Mouse (Mus musculus) forebrain, embryonic 12.5 days (tissue): ENCODE data around the gene Fermt3. TPM values are rescaled to one million over a fixed set of nuclear protein-coding genes. Genes with fewer than 3 reads are reported as not detected.

Source experiments
- ATAC-seq: fragments of 200-750 bp; cut with Nextera tagmentation; 2 replicates; pipeline ENCODE4 v1.8.0; 2017; ENCODE audit warnings: moderate TSS enrichment; ENCODE audit not compliant: low FRiP score
- H3K27ac ChIP-seq: fragments of 300-500 bp; sonication (generic); 2 replicates; pipeline ENCODE4 v1.5.1; 2016; ENCODE audit warnings: mild to moderate bottlenecking
- H3K27me3 ChIP-seq: fragments of 300-500 bp; sonication (generic); 2 replicates; pipeline ENCODE4 v1.6.1; 2016; ENCODE audit warnings: mild to moderate bottlenecking
- H3K36me3 ChIP-seq: fragments of 300-500 bp; sonication (generic); replicated peaks from 2 replicates; pipeline ENCODE4 v1.6.1; 2016; ENCODE audit warnings: mild to moderate bottlenecking
- H3K4me1 ChIP-seq: fragments of 300-500 bp; sonication (generic); 2 replicates; pipeline ENCODE4 v1.6.1; 2016
- H3K4me2 ChIP-seq: fragments of 300-500 bp; sonication (generic); 2 replicates; pipeline ENCODE4 v1.6.1; 2016; ENCODE audit warnings: mild to moderate bottlenecking, moderate library complexity
- H3K4me3 ChIP-seq: fragments of 300-500 bp; sonication (generic); replicated peaks from 2 replicates; pipeline ENCODE4 v1.5.1; 2016; ENCODE audit warnings: mild to moderate bottlenecking
- H3K9ac ChIP-seq: fragments of 300-500 bp; sonication (generic); 2 replicates; pipeline ENCODE4 v1.6.1; 2016; ENCODE audit warnings: mild to moderate bottlenecking
- H3K9me3 ChIP-seq: fragments of 300-500 bp; sonication (generic); 2 replicates; pipeline ENCODE4 v1.6.1; 2016
- WGBS: fragments of 180-500 bp; shearing (Covaris S2); methylation state at CpG from one replicate; pipeline ENCODE4 v1.1.7; 2016; 5-methylcytosine and 5-hydroxymethylcytosine counted together
- polyA plus RNA-seq: library from polyadenylated mRNA; unstranded; fragments of >200 nt; fragmentation: Nextera tagmentation; extraction: Ambion mirVana; gene quantifications from 2 replicates; pipeline ENCODE4 v1.2.1, GENCODE M21; 2016

The Fermt3 gene
- polyA plus RNA-seq, 1 experiment from 2014 or later: 5.1 TPM

DNA sequence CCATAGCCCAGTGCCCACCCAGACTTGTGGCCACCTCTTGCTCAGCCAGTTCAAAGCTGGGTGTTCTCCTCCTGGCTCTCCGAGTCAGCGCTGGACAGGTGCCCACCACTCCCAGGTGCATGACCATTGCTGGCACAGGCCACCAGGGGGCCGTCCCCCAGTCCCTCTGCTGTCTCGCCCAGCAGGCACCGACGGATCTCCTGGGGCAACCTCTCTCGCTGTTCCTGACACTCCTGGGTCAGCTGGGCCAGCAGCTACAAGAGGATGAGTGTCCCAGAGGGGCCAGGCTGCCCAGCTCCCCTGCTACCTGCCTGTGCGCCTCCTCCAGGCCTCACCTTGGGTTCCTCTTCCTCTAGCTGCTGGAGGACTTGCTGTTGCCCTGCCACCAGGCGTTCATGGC, 65.2 kb downstream of the Fermt3 start:
- peaks cover 18% of the 10 kb centered on the region for H3K4me1 ChIP-seq
- H3K4me2 ChIP-seq: no peak overlapping the region
- H3K9me3 ChIP-seq: no peaks in the 10 kb centered on the region
- WGBS: 54% methylated on average over 9 of the region's 9 CpGs
- H3K36me3 ChIP-seq: peaks cover 26% of the 10 kb centered on the region
- no peak overlapping the region for H3K9ac ChIP-seq
- H3K27ac ChIP-seq: no peak overlapping the region
- ATAC-seq: no peak
- H3K4me3 ChIP-seq: no peak overlapping the region
- no peaks in the 10 kb centered on the region for H3K27me3 ChIP-seq

- peaks cover 18% of the 10 kb centered on the region for H3K4me1 ChIP-seq
- peak overlapping the region; percentile 60 for H3K4me3 ChIP-seq
- peak overlapping the region; percentile 77 for H3K9ac ChIP-seq
- H3K36me3 ChIP-seq: peaks cover 19% of the 10 kb centered on the region
- H3K4me2 ChIP-seq: peak overlapping the region; percentile 98
- no peaks in the 10 kb centered on the region for H3K9me3 ChIP-seq
- peak overlapping the region; percentile 10; the same call in 1 of the 2 replicates for H3K27ac ChIP-seq
- no peak for ATAC-seq
- WGBS: 40% methylated on average over 3 of the region's 3 CpGs
- no peaks in the 10 kb centered on the region for H3K27me3 ChIP-seq
Observed at GRCm38 (mm10) chr19:6952712-6953037, 66.6 kb downstream of the Fermt3 start.

DNA sequence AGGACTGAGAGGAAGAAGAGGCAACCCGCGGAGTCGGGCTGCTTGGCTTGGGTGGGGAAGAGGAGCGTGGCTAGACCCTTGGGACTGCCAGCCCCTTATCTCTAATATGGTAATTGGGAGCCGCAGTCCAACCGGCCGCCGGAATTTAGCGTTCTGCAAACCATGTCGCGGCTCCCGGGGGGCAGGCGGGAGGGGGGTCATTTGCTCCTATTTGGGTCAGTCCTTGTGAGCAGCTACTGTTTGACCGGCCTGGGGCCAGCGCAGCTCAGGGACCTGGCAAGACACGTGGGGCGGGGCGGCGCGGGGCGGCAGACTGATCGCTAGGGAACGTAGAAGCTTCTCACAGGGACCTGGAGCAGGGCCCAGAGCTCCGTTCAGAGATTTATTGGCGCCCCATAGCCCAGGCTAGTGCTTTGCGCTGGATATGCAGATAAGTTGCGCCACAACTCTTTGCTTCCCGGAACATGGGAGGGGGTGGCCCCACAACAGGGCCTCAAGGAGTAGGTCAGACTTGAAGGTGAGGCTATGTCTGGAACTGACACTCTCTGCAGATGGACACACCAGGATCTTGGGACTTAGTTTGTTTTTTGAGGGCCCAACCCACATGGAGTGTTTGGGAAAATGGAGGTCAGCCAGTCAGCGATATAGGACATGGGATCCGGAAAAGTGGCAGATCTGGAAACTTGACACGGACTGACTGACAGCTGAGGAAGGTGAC, 67.1 kb downstream of the Fermt3 start:
- Histone ChIP-seq H3K27me3 (no peaks in the 10 kb centered on the region), H3K27ac (peak overlapping the region; percentile 98), H3K4me2 (peak overlapping the region; percentile 98), H3K4me1 (peaks cover 18% of the 10 kb centered on the region), H3K9me3 (no peaks in the 10 kb centered on the region), H3K4me3 (peak overlapping the region; percentile 60), H3K36me3 (peaks cover 20% of the 10 kb centered on the region), H3K9ac (peak overlapping the region; percentile 77)
- WGBS: 2% methylated on average over 31 of the region's 31 CpGs
- peak; percentile 47 for ATAC-seq

DNA sequence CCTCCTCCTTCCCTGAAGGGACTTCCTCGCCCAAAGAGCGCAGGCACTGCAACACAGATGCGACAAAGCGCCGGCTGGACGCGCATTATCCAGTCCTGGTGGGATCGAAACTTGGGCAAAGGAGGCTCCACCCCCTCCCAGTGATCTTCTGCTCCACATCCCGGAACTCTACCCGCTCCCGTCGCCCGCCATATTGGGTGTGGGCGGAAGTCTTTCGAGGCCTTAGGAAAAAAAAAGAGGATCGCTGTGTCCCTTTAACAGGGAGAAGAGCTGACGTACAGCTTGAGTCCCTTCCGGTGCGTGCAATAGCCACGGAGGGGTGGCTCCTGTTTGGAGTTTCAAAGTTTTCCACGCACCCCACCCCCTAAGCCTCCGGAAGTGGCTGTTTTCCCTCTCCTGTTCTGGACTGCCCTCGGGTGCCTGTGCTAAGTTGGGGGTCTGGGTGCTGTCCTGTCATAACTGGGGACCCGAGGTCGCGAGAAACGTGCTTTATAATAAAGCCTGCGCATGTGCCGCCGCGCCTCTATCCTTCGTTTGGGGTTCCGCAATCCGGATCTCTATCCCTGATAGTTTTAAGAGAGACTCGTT, 67.8 kb downstream of the Fermt3 start:
- H3K4me2 ChIP-seq: peak overlapping the region; percentile 98
- H3K4me3 ChIP-seq: peak overlapping the region; percentile 60
- H3K27me3 ChIP-seq: no peaks in the 10 kb centered on the region
- no peaks in the 10 kb centered on the region for H3K9me3 ChIP-seq
- H3K9ac ChIP-seq: peak overlapping the region; percentile 77
- H3K36me3 ChIP-seq: peaks cover 22% of the 10 kb centered on the region
- peaks cover 18% of the 10 kb centered on the region for H3K4me1 ChIP-seq
- ATAC-seq: peak; percentile 82
- WGBS: under 1% methylated on average over 35 of the region's 35 CpGs
- peak overlapping the region; percentile 98 for H3K27ac ChIP-seq

GRCm38 (mm10) chr19:6950613-6951153, 68.6 kb downstream of the Fermt3 start:
- Histone ChIP-seq H3K36me3 (peaks cover 21% of the 10 kb centered on the region), H3K9me3 (no peaks in the 10 kb centered on the region), H3K27ac (peak overlapping the region; percentile 98), H3K4me2 (peak overlapping the region; percentile 98), H3K4me1 (peaks cover 18% of the 10 kb centered on the region), H3K4me3 (peak overlapping the region; percentile 60), H3K9ac (peak overlapping the region; percentile 77), H3K27me3 (no peaks in the 10 kb centered on the region)
- ATAC-seq: peak; percentile 68
- WGBS: 0% methylated on average over 28 of the region's 28 CpGs

- Histone ChIP-seq H3K27me3 (no peaks in the 10 kb centered on the region), H3K9me3 (no peaks in the 10 kb centered on the region), H3K4me3 (peak overlapping the region; percentile 60), H3K36me3 (peaks cover 19% of the 10 kb centered on the region), H3K9ac (peak overlapping the region; percentile 77), H3K27ac (peak overlapping the region; percentile 98; the same call in 1 of the 2 replicates), H3K4me1 (peaks cover 18% of the 10 kb centered on the region), H3K4me2 (peak overlapping the region; percentile 98)
- 56% methylated on average over 5 of the region's 5 CpGs for WGBS
- ATAC-seq: no peak
Observed at GRCm38 (mm10) chr19:6949951-6950350, 69.3 kb downstream of the Fermt3 start.

- Histone ChIP-seq H3K9me3 (no peaks in the 10 kb centered on the region), H3K4me1 (peaks cover 18% of the 10 kb centered on the region), H3K9ac (no peak overlapping the region), H3K36me3 (0 out of 2 replicates have a peak, but pooled peaks cover 16% of the 10 kb centered on the region), H3K27ac (no peak overlapping the region), H3K27me3 (no peaks in the 10 kb centered on the region), H3K4me2 (0 out of 2 replicates have a peak overlapping the region, but pooled peaks have one; percentile 98), H3K4me3 (0 out of 2 replicates have a peak overlapping the region, but pooled peaks have one; percentile 60)
- WGBS: 88% methylated on average over 5 of the region's 5 CpGs
- ATAC-seq: no peak
Observed at GRCm38 (mm10) chr19:6949532-6949931, 69.7 kb downstream of the Fermt3 start.

Other genes with a start within 250 kb of the Fermt3 start
- gene Rps6ka4, start 178.8 kb downstream of the Fermt3 start, polyA plus RNA-seq: 6.2 and 8.2 TPM in 2 replicates
- gene Ccdc88b, start 161.3 kb downstream of the Fermt3 start, polyA plus RNA-seq: 0.43 and 1.1 TPM in 2 replicates
- 137 and 138 TPM in 2 replicates for gene Trmt112, start 109.8 kb downstream of the Fermt3 start, polyA plus RNA-seq
- gene Prdx5, start 109.4 kb downstream of the Fermt3 start, polyA plus RNA-seq: 148 and 160 TPM in 2 replicates
- gene Esrra, start 97.7 kb downstream of the Fermt3 start, polyA plus RNA-seq: 11.4 and 13.0 TPM in 2 replicates
- 0.27 TPM in 1 of 2 replicates, not detected in the other for gene Catsperz, start 94.1 kb downstream of the Fermt3 start, polyA plus RNA-seq
- 0.21 TPM in 1 of 2 replicates, not detected in the other for gene Kcnk4, start 85.0 kb downstream of the Fermt3 start, polyA plus RNA-seq
- 62.4 and 65.3 TPM in 2 replicates for gene Bad, start 77.6 kb downstream of the Fermt3 start, polyA plus RNA-seq
- gene Gpr137, start 77.0 kb downstream of the Fermt3 start, polyA plus RNA-seq: 30.9 and 33.1 TPM in 2 replicates
- 237 and 333 TPM in 2 replicates for gene Ppp1r14b, start 44.5 kb downstream of the Fermt3 start, polyA plus RNA-seq
- gene Plcb3, start 43.0 kb downstream of the Fermt3 start, polyA plus RNA-seq: 22.4 and 24.3 TPM in 2 replicates
- gene Fkbp2, start 39.0 kb downstream of the Fermt3 start, polyA plus RNA-seq: 76.9 and 79.8 TPM in 2 replicates
- 40.0 and 42.1 TPM in 2 replicates for gene Vegfb, start 31.8 kb downstream of the Fermt3 start, polyA plus RNA-seq
- 15.0 and 18.8 TPM in 2 replicates for gene Dnajc4, start 26.9 kb downstream of the Fermt3 start, polyA plus RNA-seq
- 13.6 and 16.2 TPM in 2 replicates for gene Nudt22, start 23.4 kb downstream of the Fermt3 start, polyA plus RNA-seq
- gene Trpt1, start 23.3 kb downstream of the Fermt3 start, polyA plus RNA-seq: 11.9 and 13.8 TPM in 2 replicates
- gene Stip1, start 20.5 kb upstream of the Fermt3 start, polyA plus RNA-seq: 324 and 357 TPM in 2 replicates
- 4.4 and 5.3 TPM in 2 replicates for gene Macrod1, start 37.3 kb upstream of the Fermt3 start, polyA plus RNA-seq
- 7.3 and 8.0 TPM in 2 replicates for gene Flrt1, start 86.3 kb upstream of the Fermt3 start, polyA plus RNA-seq
- 220 and 238 TPM in 2 replicates for gene Otub1, start 186.8 kb upstream of the Fermt3 start, polyA plus RNA-seq
- 781 and 789 TPM in 2 replicates for gene Cox8a, start 198.1 kb upstream of the Fermt3 start, polyA plus RNA-seq
- gene Naa40, start 221.7 kb upstream of the Fermt3 start, polyA plus RNA-seq: 90.0 and 92.2 TPM in 2 replicates
- 88.6 and 89.4 TPM in 2 replicates for gene Rcor2, start 247.9 kb upstream of the Fermt3 start, polyA plus RNA-seq